Mouse (Mus musculus): Measurements from ENCODE around the gene Fam104a. TPM values are rescaled to one million over a fixed set of nuclear protein-coding genes. Genes with fewer than 3 reads are reported as not detected.
A peak's percentile ranks its signal among the peaks of the same experiment; 100 is the strongest.

Fam104a gene
- polyA plus RNA-seq, 1 experiment from 2014 or later = 49.9 TPM

DNA sequence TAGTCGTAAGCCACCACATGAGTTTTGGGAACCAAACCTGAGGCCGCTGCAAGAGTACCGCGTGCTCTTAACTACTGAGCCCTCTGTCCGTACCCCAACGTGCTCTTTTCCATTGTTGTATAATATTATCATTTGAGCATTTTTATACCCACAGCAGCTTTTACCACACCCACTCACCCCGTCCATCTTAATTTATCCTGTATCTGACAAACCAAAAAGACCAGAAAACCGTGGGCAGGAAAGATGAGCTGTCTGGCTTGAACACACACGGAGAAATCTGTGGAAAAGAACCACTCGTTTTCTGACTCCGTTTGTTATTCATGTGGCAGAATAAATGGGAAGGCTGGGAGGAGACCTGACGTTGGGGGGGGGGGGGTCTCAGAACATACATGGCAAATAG lies 6.6 kb upstream of the Fam104a start:
- H3K4me1 ChIP-seq (replicated peaks; ENCODE audit: control insufficient read depth, insufficient read depth, low read length) = 0 out of 2 replicates have a peak, but pooled peaks cover 2% of the 10 kb centered on the region
- 93% methylated on average over 12 of the region's 12 CpGs for WGBS
- ATAC-seq (ENCODE audit: low FRiP score) = no peak
- peaks cover 16% of the 10 kb centered on the region for H3K36me3 ChIP-seq (ENCODE audit: control insufficient read depth, insufficient read depth, low read length)
- no peak overlapping the region for H3K4me3 ChIP-seq (ENCODE audit: low read depth, low read length)
- H3K9ac ChIP-seq (ENCODE audit: low read depth, low read length) = no peak overlapping the region
- no peak overlapping the region for H3K27ac ChIP-seq (ENCODE audit: low read depth, low read length)
- H3K4me2 ChIP-seq (replicated peaks; ENCODE audit: low read depth, low read length) = no peak overlapping the region
- H3K9me3 ChIP-seq (ENCODE audit: control insufficient read depth, low read length) = no peaks in the 10 kb centered on the region
- DNase-seq (ENCODE audit: low spot score) = no peak
- no peaks in the 10 kb centered on the region for H3K27me3 ChIP-seq (ENCODE audit: control insufficient read depth, insufficient read depth, low read length)

DNA sequence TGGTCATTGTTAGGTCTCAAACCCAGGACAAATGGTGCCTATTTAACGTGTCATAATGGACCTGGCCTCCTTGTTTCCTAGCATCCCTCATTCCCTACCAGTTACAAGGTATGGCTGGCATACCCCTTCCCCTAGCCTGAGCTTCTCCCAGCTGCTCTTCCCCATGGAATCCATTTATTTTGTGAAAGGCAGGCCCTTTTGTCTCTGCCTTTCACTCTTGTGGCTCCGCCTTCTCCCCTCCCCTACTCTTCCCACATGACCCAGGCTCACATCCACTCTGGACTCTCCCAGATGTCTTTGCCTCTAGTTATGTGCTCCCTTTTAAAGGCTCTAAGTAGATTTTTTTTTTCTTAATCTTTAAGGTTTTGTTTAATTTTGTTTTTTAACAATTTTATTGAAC lies 3.1 kb upstream of the Fam104a start:
- Histone ChIP-seq H3K9ac (ENCODE audit: low read depth, low read length) (peak overlapping the region; percentile 12; the same call in 1 of the 2 replicates), H3K36me3 (ENCODE audit: control insufficient read depth, insufficient read depth, low read length) (peaks cover 10% of the 10 kb centered on the region; the same call in 1 of the 2 replicates), H3K4me3 (ENCODE audit: low read depth, low read length) (no peak overlapping the region), H3K27me3 (ENCODE audit: control insufficient read depth, insufficient read depth, low read length) (no peaks in the 10 kb centered on the region), H3K27ac (ENCODE audit: low read depth, low read length) (peak overlapping the region; percentile 67), H3K9me3 (ENCODE audit: control insufficient read depth, low read length) (no peaks in the 10 kb centered on the region), H3K4me2 (replicated peaks; ENCODE audit: low read depth, low read length) (no peak overlapping the region), H3K4me1 (replicated peaks; ENCODE audit: control insufficient read depth, insufficient read depth, low read length) (peaks cover 2% of the 10 kb centered on the region; the same call in 1 of the 2 replicates)
- ATAC-seq (ENCODE audit: low FRiP score) (0 out of 2 replicates have a peak, but pooled peaks have one; percentile 12), DNase-seq (ENCODE audit: low spot score) (peak; percentile 67)
- WGBS = 39% methylated on average over 2 of the region's 2 CpGs

DNA sequence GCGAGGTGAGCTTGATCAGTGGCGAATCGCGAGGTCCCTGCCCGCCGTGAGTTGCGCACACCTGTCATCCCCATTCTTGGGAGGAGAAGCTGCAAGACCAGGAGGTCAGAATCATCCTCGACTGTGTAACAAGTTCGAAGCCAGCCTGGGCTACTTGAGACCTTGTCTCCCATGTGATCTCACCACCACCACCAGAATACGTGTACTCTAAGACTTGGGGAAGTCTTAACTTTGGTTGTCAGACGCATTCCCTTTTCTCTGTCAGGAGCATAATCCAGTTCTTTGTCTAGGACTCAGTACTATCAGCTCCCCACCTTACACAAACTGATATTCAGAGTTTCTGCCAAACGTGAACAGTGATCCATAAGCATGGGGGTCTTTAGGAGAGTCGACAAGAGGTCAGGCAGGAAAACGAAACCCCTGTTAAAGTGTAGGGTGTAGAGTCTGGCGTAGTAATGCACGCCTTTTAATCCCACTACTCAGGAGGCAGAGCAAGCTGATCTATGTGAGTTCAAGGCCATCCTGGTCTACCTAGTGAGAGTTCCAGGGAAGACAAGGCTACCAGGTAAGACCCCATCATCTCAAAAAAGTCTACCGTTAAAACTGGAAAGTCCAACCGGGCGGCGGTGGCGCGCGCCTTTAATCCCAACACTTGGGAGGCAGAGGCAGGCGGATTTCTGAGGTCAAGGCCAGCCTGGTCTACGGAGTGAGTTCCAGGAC lies 912 bp upstream of the Fam104a start:
- ATAC-seq (ENCODE audit: low FRiP score) (no peak), DNase-seq (ENCODE audit: low spot score) (no peak)
- Histone ChIP-seq H3K4me2 (replicated peaks; ENCODE audit: low read depth, low read length) (peak overlapping the region; percentile 62), H3K27ac (ENCODE audit: low read depth, low read length) (no peak overlapping the region), H3K36me3 (ENCODE audit: control insufficient read depth, insufficient read depth, low read length) (peaks cover 8% of the 10 kb centered on the region; the same call in 1 of the 2 replicates), H3K9ac (ENCODE audit: low read depth, low read length) (peak overlapping the region; percentile 24), H3K4me1 (replicated peaks; ENCODE audit: control insufficient read depth, insufficient read depth, low read length) (peaks cover 4% of the 10 kb centered on the region; the same call in 1 of the 2 replicates), H3K9me3 (ENCODE audit: control insufficient read depth, low read length) (no peaks in the 10 kb centered on the region), H3K4me3 (ENCODE audit: low read depth, low read length) (peak overlapping the region; percentile 51), H3K27me3 (ENCODE audit: control insufficient read depth, insufficient read depth, low read length) (no peaks in the 10 kb centered on the region)
- 44% methylated on average over 25 of the region's 25 CpGs for WGBS

DNA sequence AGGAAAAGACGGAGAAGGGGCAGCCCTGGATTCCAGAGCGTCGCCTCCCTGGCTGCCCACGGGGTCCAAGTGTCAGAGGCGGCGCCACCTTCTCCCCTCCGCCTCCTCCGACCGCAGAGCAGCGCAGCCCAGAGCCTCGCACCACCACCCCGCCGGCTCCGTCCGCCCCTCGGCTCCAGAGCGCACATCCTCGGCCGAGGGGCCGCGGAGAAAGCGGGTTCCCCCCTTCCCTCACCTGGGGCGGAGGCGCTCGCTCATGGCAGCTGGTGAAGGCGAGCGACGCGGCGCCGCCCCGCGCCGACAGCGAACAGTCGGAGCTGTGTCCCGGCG lies 363 bp downstream of the Fam104a start:
- H3K36me3 ChIP-seq (ENCODE audit: control insufficient read depth, insufficient read depth, low read length) = peaks cover 5% of the 10 kb centered on the region; the same call in 1 of the 2 replicates
- H3K4me2 ChIP-seq (replicated peaks; ENCODE audit: low read depth, low read length) = peak overlapping the region; percentile 86
- peak overlapping the region; percentile 51 for H3K4me3 ChIP-seq (ENCODE audit: low read depth, low read length)
- H3K9me3 ChIP-seq (ENCODE audit: control insufficient read depth, low read length) = no peaks in the 10 kb centered on the region
- 0% methylated on average over 30 of the region's 38 CpGs for WGBS
- H3K4me1 ChIP-seq (replicated peaks; ENCODE audit: control insufficient read depth, insufficient read depth, low read length) = peaks cover 4% of the 10 kb centered on the region; the same call in 1 of the 2 replicates
- ATAC-seq (ENCODE audit: low FRiP score) (peak; percentile 80), DNase-seq (ENCODE audit: low spot score) (no peak)
- H3K9ac ChIP-seq (ENCODE audit: low read depth, low read length) = peak overlapping the region; percentile 91
- H3K27me3 ChIP-seq (ENCODE audit: control insufficient read depth, insufficient read depth, low read length) = no peaks in the 10 kb centered on the region
- peak overlapping the region; percentile 90 for H3K27ac ChIP-seq (ENCODE audit: low read depth, low read length)

DNA sequence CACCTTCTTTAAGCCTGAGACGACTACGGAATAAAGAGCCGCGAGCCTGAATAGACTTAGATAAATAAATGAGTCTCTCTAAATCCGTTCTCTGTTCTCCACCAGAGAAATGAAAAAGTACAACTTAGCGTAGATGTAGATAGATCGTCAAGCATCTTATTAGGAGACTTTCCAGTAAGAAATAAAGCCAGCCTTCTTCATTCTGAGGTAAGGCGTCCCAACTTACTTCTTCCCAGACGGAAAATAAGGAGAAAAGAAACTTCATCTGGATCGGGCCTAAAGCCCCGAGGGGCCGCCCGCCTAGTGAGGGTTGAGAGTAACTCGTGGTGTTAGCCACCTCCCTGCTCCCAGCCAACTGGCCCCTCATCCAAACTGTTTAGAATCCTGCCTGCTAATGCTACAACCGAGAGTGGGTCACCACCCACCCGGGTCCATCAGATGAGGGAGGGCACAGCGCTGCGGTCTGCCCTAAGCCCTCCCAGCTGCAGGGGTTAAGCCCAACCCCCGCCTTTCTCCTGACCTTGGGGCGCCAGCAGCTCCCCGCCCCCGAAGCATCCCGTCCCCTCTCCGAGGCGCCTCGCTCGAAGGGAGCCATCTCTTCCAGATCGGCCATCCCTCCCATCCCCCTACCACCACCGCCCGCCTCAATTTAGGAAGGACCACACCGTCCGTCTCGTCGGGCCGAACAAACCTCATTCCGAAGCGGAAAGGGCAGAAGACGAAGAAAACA lies 893 bp downstream of the Fam104a start:
- Histone ChIP-seq H3K36me3 (ENCODE audit: control insufficient read depth, insufficient read depth, low read length) (peaks cover 3% of the 10 kb centered on the region; the same call in 1 of the 2 replicates), H3K9me3 (ENCODE audit: control insufficient read depth, low read length) (no peaks in the 10 kb centered on the region), H3K4me1 (replicated peaks; ENCODE audit: control insufficient read depth, insufficient read depth, low read length) (peaks cover 4% of the 10 kb centered on the region; the same call in 1 of the 2 replicates), H3K4me2 (replicated peaks; ENCODE audit: low read depth, low read length) (peak overlapping the region; percentile 86), H3K27me3 (ENCODE audit: control insufficient read depth, insufficient read depth, low read length) (no peaks in the 10 kb centered on the region), H3K4me3 (ENCODE audit: low read depth, low read length) (peak overlapping the region; percentile 51), H3K27ac (ENCODE audit: low read depth, low read length) (peak overlapping the region; percentile 90), H3K9ac (ENCODE audit: low read depth, low read length) (peak overlapping the region; percentile 91)
- 4% methylated on average over 37 of the region's 38 CpGs for WGBS
- DNase-seq (ENCODE audit: low spot score) (peak; percentile 66), ATAC-seq (ENCODE audit: low FRiP score) (peak; percentile 39)

DNA sequence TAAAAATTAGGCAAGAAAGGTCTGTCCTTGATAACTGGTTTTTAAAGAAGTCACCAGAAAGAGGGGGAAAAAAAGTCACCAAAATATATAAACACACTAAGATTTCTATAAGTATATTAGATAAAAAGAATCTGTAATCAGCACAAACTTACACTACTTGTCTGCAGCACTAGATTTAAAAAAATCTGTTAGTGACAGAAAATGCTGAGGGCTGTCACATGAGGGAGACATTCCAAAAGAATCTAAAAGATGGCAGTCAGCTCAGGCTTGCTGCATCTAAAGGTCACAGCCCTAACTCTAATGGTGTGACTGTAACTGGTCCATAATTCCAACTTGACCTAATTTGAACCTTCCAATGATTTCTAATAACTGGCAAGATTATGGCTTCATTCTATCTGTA lies 2.0 kb downstream of the Fam104a start:
- Histone ChIP-seq H3K4me1 (replicated peaks; ENCODE audit: control insufficient read depth, insufficient read depth, low read length) (peaks cover 4% of the 10 kb centered on the region; the same call in 1 of the 2 replicates), H3K4me3 (ENCODE audit: low read depth, low read length) (peak overlapping the region; percentile 4; the same call in 1 of the 2 replicates)

DNA sequence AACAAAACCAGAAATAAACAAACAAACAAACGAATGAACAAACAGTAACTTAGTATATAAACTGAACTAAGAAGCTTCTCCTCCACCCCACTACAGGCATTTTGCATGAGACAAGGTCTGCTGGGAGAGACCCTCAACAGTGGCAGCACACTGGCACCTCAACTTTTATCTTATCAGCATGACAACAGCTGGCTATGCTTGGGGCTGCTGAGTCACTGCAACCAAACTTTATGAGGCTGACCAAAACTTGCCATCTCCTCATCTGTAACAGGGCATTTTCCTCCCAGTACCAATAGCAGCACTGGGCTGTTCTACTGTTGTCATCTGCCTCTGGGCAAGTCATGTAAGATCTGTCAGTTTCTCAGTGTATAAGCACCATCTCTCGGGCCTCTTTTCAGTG lies 3.0 kb downstream of the Fam104a start:
- H3K4me3 ChIP-seq (ENCODE audit: low read depth, low read length) = no peak overlapping the region
- H3K4me2 ChIP-seq (replicated peaks; ENCODE audit: low read depth, low read length) = no peak overlapping the region
- no peak overlapping the region for H3K9ac ChIP-seq (ENCODE audit: low read depth, low read length)
- ATAC-seq (ENCODE audit: low FRiP score) (no peak), DNase-seq (ENCODE audit: low spot score) (no peak)
- no peak overlapping the region for H3K27ac ChIP-seq (ENCODE audit: low read depth, low read length)
- 92% methylated on average over 2 of the region's 2 CpGs for WGBS
- no peaks in the 10 kb centered on the region for H3K27me3 ChIP-seq (ENCODE audit: control insufficient read depth, insufficient read depth, low read length)
- no peaks in the 10 kb centered on the region for H3K36me3 ChIP-seq (ENCODE audit: control insufficient read depth, insufficient read depth, low read length)
- H3K4me1 ChIP-seq (replicated peaks; ENCODE audit: control insufficient read depth, insufficient read depth, low read length) = peaks cover 2% of the 10 kb centered on the region; the same call in 1 of the 2 replicates
- H3K9me3 ChIP-seq (ENCODE audit: control insufficient read depth, low read length) = no peaks in the 10 kb centered on the region

More for the DNA sequence above, 2.0 kb downstream of the Fam104a start:
- Histone ChIP-seq H3K4me2 (replicated peaks; ENCODE audit: low read depth, low read length) (no peak overlapping the region), H3K27me3 (ENCODE audit: control insufficient read depth, insufficient read depth, low read length) (no peaks in the 10 kb centered on the region), H3K27ac (ENCODE audit: low read depth, low read length) (no peak overlapping the region), H3K36me3 (ENCODE audit: control insufficient read depth, insufficient read depth, low read length) (no peaks in the 10 kb centered on the region), H3K9ac (ENCODE audit: low read depth, low read length) (no peak overlapping the region), H3K9me3 (ENCODE audit: control insufficient read depth, low read length) (no peaks in the 10 kb centered on the region)
- ATAC-seq (ENCODE audit: low FRiP score) (no peak), DNase-seq (ENCODE audit: low spot score) (no peak)

DNA sequence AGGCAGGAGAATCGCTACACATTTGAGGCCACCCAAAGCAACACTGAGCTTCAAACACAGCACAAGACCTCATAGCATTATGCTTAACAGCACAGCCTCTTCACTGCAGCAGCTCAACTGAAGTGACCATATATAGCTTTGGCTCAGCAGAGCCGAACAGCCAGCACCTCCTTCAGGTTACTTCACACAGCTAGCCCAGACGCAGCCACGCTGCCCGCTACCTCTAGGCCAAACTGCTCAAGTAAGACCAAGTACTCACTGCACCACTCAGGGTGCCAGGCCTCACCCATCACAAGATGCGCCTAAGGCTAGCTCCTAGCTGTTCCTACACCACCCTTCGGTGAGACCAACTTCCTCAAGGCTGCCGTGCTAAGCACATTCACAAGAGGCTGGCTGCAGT lies 5.6 kb downstream of the Fam104a start:
- ATAC-seq (ENCODE audit: low FRiP score) (no peak), DNase-seq (ENCODE audit: low spot score) (no peak)
- Histone ChIP-seq H3K27ac (ENCODE audit: low read depth, low read length) (no peak overlapping the region), H3K9ac (ENCODE audit: low read depth, low read length) (no peak overlapping the region), H3K4me2 (replicated peaks; ENCODE audit: low read depth, low read length) (no peak overlapping the region), H3K27me3 (ENCODE audit: control insufficient read depth, insufficient read depth, low read length) (no peaks in the 10 kb centered on the region), H3K4me1 (replicated peaks; ENCODE audit: control insufficient read depth, insufficient read depth, low read length) (peaks cover 2% of the 10 kb centered on the region; the same call in 1 of the 2 replicates), H3K9me3 (ENCODE audit: control insufficient read depth, low read length) (no peaks in the 10 kb centered on the region), H3K36me3 (ENCODE audit: control insufficient read depth, insufficient read depth, low read length) (no peaks in the 10 kb centered on the region), H3K4me3 (ENCODE audit: low read depth, low read length) (no peak overlapping the region)
- WGBS = 88% methylated on average over 8 of the region's 8 CpGs
